Mouse (Mus musculus) stomach, postnatal 0 days (tissue): ENCODE results near the gene Prmt8.

Experiments used
- CTCF ChIP-seq: IDR thresholded peaks from 2 replicates; pipeline ENCODE4 v1.5.1; 2016; ENCODE audit warnings: antibody characterized with exemption, low read depth, mild to moderate bottlenecking, moderate library complexity
- EP300 ChIP-seq: optimal IDR thresholded peaks from 2 replicates; pipeline ENCODE3; 2016; ENCODE audit warnings: antibody characterized with exemption

- TF ChIP-seq CTCF = no peak
- no peak for TF ChIP-seq EP300
Observed at GRCm38 (mm10) chr6:127802211-127802610, 32.9 kb upstream of the Prmt8 start.
